Mouse (Mus musculus) liver, adult 2 months (tissue): ENCODE data around the gene Hint2.

ENCODE experiments used
- CTCF ChIP-seq: fragments of 200-500 bp; IDR thresholded peaks from 2 replicates; pipeline ENCODE4 v1.5.1; 2011; ENCODE audit warnings: low read depth, low read length, control low read depth
- POLR2A ChIP-seq: fragments of 200-500 bp; IDR thresholded peaks from 2 replicates; pipeline ENCODE4 v1.6.1; 2011; ENCODE audit warnings: low read length, control low read depth; ENCODE audit not compliant: insufficient read depth; ENCODE audit errors: extremely low read depth

GRCm38 (mm10) chr4:43703439-43703838 lies 47.2 kb upstream of the Hint2 start:
- TF ChIP-seq CTCF (peak; percentile 46), POLR2A (no peak)
